Mouse (Mus musculus) cortical plate, adult 2 months (tissue): ENCODE results near the gene Gse1.

ENCODE experiments used
- CTCF ChIP-seq: fragments of 200-500 bp; IDR thresholded peaks from 2 replicates; pipeline ENCODE4 v1.5.1; 2011; ENCODE audit warnings: mild to moderate bottlenecking, control low read depth, low read length; ENCODE audit not compliant: insufficient read depth; ENCODE audit errors: extremely low read depth
- POLR2A ChIP-seq: fragments of 200-500 bp; IDR thresholded peaks from 2 replicates; pipeline ENCODE4 v1.6.1; 2011; ENCODE audit warnings: mild to moderate bottlenecking, low read length, control low read depth; ENCODE audit not compliant: insufficient read depth; ENCODE audit errors: extremely low read depth

DNA sequence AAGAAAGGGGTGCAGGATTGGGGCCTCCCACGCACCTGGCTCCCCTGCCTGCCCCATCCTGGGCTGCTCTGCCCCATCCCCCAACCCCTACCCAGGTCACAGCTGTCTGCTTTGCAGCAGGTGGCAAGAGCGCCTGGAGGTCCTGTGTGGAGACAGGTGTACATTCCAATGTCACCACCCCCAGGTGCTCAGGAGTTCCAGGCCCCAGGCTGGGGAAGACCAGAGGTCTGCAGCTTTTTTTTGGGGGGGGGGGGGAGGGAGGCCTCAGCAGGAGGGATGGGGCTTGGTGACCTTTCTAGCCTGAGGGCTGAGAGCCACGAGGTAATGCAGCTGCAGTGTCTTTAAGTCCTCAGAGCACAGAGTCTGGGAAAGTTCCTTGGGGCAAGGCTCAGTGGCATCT, 300.1 kb downstream of the Gse1 start:
- TF ChIP-seq POLR2A (no peak), CTCF (no peak)
